Comparison of ENCODE assay signal across 9 mouse cellular contexts in the genomic region with DNA sequence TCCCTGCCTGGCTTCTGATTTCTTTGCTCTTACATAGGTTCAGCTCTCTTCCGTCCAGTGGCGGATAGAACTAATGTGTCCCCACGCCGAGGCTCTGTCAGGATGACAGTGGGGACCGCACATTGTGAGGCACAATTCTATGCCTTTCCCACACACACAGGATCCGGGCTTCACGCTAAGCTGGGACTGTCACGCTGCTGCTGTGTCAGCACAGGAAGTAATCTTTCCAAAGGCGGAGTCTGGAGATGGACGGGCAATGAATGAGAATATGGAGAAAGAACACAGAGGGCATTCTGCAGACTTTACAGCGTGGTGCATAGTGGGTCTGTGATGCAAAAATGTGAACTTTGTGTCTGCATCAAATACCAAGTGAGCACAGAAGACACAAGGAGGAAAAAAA.
A peak's percentile ranks its signal among the peaks of the same experiment; 100 is the strongest.
DNase-seq lines count a peak whose midpoint lies in the region; ATAC-seq and TF ChIP-seq lines count a peak whose summit lies in the region.
"Had no signal": no experiment of that assay in that cellular context is flagged by ENCODE, and none has a peak within 500 bp of the region (broad histone marks: within the 10 kb centered on the region; RNA-seq: fewer than 3 reads in every experiment).

No protein-coding gene starts in this region.

- no peaks in the 10 kb centered on the region for H3K9me3 ChIP-seq in forebrain, embryonic 11.5 days (ENCODE audit: control insufficient read depth, low read length)
- H3K9me3 ChIP-seq in hindbrain, postnatal 0 days (ENCODE audit: low read length), result no peaks in the 10 kb centered on the region
- no peaks in the 10 kb centered on the region for H3K9me3 ChIP-seq in neural tube, embryonic 13.5 days

- no peak overlapping the region for H3K4me3 ChIP-seq in left cerebral cortex, adult 2 months
- H3K4me3 ChIP-seq in forebrain, embryonic 11.5 days (ENCODE audit: low read depth, low read length), result no peak overlapping the region
- H3K4me3 ChIP-seq in hindbrain, postnatal 0 days (ENCODE audit: low read length), result no peak overlapping the region
- H3K4me3 ChIP-seq in neural tube, embryonic 13.5 days, result no peak overlapping the region

- DNase-seq in left cerebral cortex, adult 2 months (ENCODE audit: extremely low spot score in 1 of 2, low spot score in 2 of 2), result no peak
- no peak for DNase-seq in left cerebral cortex, adult 8-10 months (ENCODE audit: low spot score in 2 of 2)
- no peak for DNase-seq in forebrain, embryonic 11.5 days (ENCODE audit: low spot score)
- DNase-seq in hindbrain, postnatal 0 days (ENCODE audit: low spot score), result no peak
- DNase-seq in urinary bladder, adult 18-20 months (ENCODE audit: low spot score in 2 of 2), result no peak
- DNase-seq in gastrocnemius, adult 18-20 months (ENCODE audit: low spot score), result no peak
- DNase-seq: lung, postnatal 14 days had no signal

- H3K9ac ChIP-seq in forebrain, embryonic 11.5 days (ENCODE audit: low read length), result no peak overlapping the region
- H3K9ac ChIP-seq in hindbrain, postnatal 0 days (replicated peaks; ENCODE audit: low read length), result no peak overlapping the region
- H3K9ac ChIP-seq in neural tube, embryonic 13.5 days, result peak overlapping the region; percentile 58

- H3K27ac ChIP-seq in left cerebral cortex, adult 2 months, result peak overlapping the region; percentile 60; the same call in 1 of the 2 replicates
- H3K27ac ChIP-seq in forebrain, embryonic 11.5 days (ENCODE audit: low read depth, low read length), result peak overlapping the region; percentile 58
- H3K27ac ChIP-seq in hindbrain, postnatal 0 days, result peak overlapping the region; percentile 70
- peak overlapping the region; percentile 95 for H3K27ac ChIP-seq in neural tube, embryonic 13.5 days (replicated peaks)

- no peaks in the 10 kb centered on the region for H3K27me3 ChIP-seq in forebrain, embryonic 11.5 days (ENCODE audit: control insufficient read depth, insufficient read depth, low read length)
- no peaks in the 10 kb centered on the region for H3K27me3 ChIP-seq in hindbrain, postnatal 0 days (ENCODE audit: insufficient read depth, low read length)
- no peaks in the 10 kb centered on the region for H3K27me3 ChIP-seq in neural tube, embryonic 13.5 days

- intact Hi-C loops in left cerebral cortex, adult 2 months (cut with DNase I), result no loop called here

- no peak for TF ChIP-seq CTCF in left cerebral cortex, adult 2 months (IDR thresholded peaks at IDR 0.05)
- no peak for TF ChIP-seq CTCF in hindbrain, postnatal 0 days (IDR thresholded peaks at IDR 0.05; ENCODE audit: low read depth)

- H3K4me2 ChIP-seq in forebrain, embryonic 11.5 days (ENCODE audit: low read depth, low read length, severe bottlenecking), result no peak overlapping the region
- 0 out of 2 replicates have a peak overlapping the region, but pooled peaks have one; percentile 7 for H3K4me2 ChIP-seq in hindbrain, postnatal 0 days (ENCODE audit: low read depth, low read length)
- peak overlapping the region; percentile 21; the same call in 1 of the 2 replicates for H3K4me2 ChIP-seq in neural tube, embryonic 13.5 days

- H3K36me3 ChIP-seq in forebrain, embryonic 11.5 days (ENCODE audit: control insufficient read depth, insufficient read depth, low read length), result no peaks in the 10 kb centered on the region
- no peaks in the 10 kb centered on the region for H3K36me3 ChIP-seq in hindbrain, postnatal 0 days (ENCODE audit: insufficient read depth, low read length)
- no peaks in the 10 kb centered on the region for H3K36me3 ChIP-seq in neural tube, embryonic 13.5 days

- ATAC-seq in forebrain, embryonic 11.5 days (replicated peaks; ENCODE audit: low FRiP score), result no peak
- no peak for ATAC-seq in hindbrain, postnatal 0 days
- no peak for ATAC-seq in neural tube, embryonic 13.5 days (ENCODE audit: low read depth)
- no peak for ATAC-seq in activated CD4-positive, CD25-positive, alpha-beta regulatory T cell, adult 4 months

- 63% methylated on average over 11 of the region's 11 CpGs for WGBS in forebrain, embryonic 11.5 days
- WGBS in hindbrain, postnatal 0 days, result 24% methylated on average over 11 of the region's 11 CpGs
- WGBS in neural tube, embryonic 13.5 days, result 33% methylated on average over 11 of the region's 11 CpGs

- H3K4me1 ChIP-seq in forebrain, embryonic 11.5 days (replicated peaks; ENCODE audit: control insufficient read depth, insufficient read depth, low read length), result peaks cover 57% of the 10 kb centered on the region
- H3K4me1 ChIP-seq in hindbrain, postnatal 0 days (ENCODE audit: insufficient read depth, low read length), result peaks cover 54% of the 10 kb centered on the region
- peaks cover 93% of the 10 kb centered on the region for H3K4me1 ChIP-seq in neural tube, embryonic 13.5 days (replicated peaks)
